Mouse (Mus musculus) layer of hippocampus, adult 18-20 months (tissue): ENCODE data around the gene Psmb3. TPM values are rescaled to one million over a fixed set of nuclear protein-coding genes. Genes with fewer than 3 reads are reported as not detected.
"Not testable (repeated sequence)": the region's sequence is repeated elsewhere in the genome, so short reads cannot be mapped to it uniquely, and the experiment has no call there.

Experiments
- DNase-seq, 2 experiments: peaks; one replicate each; pipeline ENCODE4 v3.0.0; 2022; ENCODE audit warnings: low spot score in 2 of 2
- long read RNA-seq: library from polyadenylated mRNA; stranded (forward); transcript quantifications from one replicate; pipeline ENCODE4 v2.0.0, GENCODE M21; 2021
- total RNA-seq, 2 experiments: library from RNA; stranded (reverse); gene quantifications; 2 replicates each; pipeline ENCODE4 v1.2.3; 2021

Psmb3 gene
- 100 to 1,000 TPM; 124 to 128 TPM for total RNA-seq
- long read RNA-seq, transcript Psmb3-201 (6 exons, 766 nt), result major isoform, 59 of 68 reads
- long read RNA-seq, partial matches to known transcripts, result 5 of 68 reads
- long read RNA-seq, other reads (novel, unspliced or antisense), result 0 of 68 reads

DNA sequence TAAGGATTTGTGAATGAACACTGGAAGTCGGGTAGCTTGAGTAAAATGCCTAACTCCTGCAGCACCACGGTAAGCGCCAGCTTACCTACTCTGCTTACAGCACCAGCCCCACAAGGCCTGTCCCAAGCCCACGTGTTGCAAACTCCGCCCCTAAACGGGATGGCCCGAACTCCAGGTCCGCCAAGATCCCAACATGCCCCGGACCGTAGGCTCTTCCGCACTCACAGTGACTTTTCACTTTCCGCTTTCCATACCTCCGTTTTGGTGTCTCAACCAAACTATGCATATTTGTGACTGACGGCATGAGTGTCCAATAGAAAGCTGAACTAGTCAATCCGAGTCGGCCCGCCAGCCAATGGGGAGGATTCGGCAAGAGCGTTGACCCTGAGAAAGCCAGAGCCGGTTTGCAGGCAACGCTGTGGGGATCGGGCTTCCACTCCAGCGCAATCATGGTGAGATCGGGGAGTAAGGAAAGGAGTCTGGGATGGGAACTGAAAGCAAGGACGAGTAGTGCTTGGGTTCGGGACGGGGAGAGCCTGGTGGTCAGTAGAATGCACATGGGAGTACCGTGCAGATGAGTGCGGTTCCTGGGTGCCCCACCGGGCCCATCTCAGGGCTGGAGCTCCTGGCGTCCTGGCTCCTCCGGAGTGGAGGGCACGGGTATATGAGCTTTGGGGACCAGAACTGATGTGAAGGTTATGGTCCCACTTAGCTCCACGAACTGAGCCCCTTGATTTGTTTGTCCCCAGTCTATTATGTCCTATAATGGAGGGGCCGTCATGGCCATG lies at the start of gene Psmb3:
Psmb3 (plus strand) TSS at position 361 of the 788 bp plus-strand sequence.
- peak; percentile 99 to 100 for DNase-seq

DNA sequence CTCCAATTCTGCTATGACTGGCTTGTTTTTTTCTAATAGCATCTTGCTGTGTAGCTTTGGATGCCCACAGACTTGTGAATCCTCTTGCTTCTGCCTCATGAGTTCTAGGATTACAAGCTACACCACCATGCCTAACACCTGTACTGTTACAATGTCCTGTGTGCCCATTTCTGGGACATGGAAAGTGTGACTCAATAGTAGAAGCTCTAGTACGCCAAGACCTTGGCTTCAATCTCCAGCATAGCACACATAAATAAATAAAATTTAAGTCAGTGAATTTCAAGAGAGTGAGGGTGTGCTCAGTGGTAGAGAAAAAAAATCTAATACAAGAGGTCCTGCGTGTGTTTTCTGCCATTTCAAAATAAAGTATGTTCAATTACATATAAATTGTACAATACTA lies 49.0 kb upstream of the Psmb3 start:
- DNase-seq, result no peak

DNA sequence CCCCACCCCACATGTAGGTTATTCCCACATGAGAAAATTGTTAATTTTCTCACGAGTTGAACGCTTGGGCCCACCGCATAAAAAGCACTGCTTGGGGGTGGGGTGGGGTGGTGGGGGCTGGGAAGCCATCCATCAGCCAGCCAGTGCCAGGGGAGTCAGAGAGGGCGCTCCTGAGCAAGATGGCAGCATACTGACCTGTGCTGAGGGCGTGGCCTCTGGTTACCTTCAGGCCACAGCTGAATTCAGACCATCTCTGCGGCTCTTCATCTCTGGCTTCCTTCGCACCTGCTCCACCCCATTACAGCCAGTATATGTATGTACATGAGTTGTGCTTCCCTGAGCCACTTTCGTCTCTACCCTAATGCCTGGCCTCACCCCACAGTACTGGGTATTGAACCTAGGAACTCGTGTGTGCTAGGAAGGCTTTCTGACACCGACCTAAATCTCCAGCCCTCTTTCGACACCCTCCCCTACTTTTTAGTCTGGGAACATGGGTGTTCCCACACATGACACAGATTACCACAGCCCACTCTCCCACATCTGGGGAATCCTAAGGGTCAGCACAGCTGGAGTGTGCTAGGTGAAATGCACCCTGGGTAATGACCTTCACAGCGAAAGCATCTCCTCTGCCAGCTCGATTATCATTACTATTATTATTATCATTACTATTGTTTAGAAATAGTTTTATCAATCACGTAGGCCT lies 46.8 kb upstream of the Psmb3 start:
- DNase-seq, result no peak

DNA sequence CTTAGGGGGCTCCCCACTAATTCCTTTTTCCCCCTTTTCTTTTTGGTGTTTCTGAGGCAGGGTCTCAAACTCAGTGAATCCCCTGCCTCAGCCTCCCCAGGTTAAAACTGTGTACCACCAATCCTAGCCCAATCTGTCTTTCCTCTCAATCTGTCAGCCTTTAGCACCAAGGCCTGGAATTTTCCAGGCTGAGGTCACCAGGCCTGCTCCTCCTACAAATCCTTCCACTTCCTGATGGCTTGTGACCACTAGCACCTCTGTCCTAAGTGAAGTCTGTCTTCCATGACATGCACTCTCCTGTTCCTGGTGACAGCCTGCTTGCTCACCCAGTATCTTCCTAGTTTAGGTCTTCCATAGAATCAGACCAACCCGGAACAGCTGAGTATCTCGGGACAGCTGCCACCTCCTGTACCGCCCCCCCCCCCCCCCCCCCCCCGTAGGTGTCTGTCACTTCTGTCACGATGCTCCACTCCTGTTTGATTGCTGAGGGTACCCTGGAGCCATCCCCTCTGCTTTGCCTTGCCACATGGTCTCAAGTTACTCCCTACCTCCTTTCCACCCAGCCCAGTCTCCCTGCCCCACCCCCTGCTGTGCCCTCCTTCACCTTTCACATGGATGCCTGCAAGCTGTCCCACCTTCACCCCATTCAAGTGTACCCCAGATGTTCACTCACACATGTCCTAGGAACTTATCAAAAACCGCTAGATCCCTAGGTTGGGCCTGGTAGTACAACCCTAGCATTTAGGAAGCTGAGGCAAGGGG lies 45.8 kb upstream of the Psmb3 start:
- DNase-seq, result no peak

DNA sequence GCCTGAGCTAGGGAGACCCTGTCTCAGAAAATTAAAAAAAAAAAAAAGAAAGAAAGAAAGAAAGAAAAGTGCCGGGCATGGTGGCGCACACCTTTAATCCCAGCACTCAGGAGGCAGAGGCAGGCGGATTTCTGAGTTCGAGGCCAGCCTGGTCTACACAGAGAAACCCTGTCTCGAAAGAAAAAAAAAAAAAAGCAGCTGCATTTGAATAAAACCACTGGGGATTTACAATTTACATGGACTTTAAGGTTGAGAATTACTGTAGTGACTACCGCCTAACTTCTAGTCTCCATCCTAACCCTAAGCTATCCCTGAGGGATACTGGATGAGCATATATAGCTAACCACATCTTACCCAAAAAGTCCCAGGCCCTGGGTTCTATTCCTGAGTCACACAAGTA lies 45.2 kb upstream of the Psmb3 start:
- DNase-seq, result not testable (repeated sequence)

DNA sequence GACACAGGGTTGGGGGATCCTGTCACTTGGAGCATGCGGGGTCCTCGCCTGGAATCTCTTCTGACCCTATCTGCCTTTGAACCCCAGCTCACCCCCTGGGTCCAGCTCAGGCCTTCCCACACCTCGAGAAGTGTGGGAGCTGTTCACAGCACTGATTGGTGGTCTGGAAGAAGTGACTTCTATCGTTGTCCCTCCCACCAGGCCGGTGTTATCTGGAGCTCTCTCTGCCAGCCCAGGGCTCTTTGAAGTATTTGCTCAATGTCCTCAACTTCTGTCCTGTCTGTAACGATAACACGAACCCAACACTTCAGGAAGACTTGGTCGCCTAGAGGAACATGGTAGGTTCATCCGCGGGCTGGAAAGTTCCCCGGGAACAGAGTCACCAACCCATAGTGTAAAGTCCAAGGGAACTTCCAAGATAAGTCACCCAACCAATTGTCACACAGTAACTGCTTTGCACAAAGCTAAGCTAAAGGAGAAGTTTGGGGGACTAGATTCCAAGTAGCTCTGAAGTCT lies 44.4 kb upstream of the Psmb3 start:
- no peak for DNase-seq

DNA sequence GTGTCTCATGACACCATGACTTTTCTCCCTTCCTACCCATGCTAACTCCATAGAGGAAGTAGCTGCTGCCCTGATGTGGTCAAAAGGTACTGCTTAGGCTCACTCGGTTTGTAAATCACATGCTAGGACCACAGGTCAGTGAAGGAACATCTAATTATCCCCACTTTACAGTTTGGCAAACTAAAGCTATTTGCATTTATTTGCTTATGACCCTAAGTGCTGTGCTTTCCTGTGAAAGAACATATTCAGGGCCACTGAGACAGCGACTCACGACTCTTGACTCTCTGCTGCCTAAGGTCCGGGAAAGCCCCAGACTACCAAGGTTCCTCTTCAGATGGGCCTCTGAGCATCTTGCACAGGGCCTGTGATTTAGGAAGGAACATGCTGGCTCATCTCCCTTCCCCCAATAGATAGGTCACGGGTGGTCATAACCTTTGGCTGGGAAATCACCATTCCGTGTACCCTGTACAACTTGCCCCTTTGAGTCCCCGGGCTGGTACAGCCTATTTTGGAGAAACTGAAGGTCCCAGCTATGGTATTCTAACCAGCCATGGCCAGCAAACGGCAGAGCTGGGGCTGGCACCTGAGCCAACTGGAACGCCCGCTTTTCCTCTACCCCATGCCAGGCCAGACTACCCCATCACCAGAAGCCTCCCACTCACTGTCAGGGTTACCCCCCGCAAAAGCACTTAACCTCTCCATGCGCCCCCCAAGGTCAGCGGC lies 43.8 kb upstream of the Psmb3 start:
- DNase-seq, result no peak

DNA sequence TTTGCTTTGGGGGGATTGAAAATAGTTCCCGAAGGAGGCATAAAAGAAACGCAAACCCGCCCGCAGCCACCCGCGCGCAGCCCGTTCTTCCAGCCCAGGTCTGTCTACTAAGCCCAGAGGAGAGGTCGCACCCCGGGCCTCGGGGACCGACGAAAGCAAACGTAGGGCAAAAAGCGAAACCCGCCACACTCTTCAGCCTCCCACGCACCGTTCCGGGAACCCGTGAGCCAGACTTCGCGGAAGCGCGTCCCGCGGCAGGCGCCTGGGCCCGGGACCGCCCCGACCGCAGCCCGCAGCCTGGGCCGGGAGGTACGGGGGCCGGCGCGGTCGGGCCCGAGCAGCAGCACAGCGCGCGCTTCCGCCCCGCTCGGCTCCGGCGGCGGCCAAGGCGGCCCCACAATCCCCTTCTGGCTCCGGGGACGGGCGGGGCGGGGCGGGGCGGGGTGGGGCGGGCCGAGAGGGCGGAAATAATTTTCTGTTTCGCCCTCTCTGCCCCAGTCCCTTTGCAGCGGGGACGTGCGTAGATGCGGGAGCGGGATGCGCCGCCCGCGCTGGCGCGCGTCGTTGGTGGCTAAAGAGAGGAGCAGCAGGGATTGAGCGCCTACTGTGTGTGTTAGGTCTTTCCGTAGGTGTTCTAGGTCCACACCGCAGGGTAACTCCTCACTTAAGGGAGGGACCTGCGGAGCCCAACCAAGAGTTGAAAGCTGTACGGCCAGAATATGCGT lies 43.0 kb upstream of the Psmb3 start:
- peak; percentile 70 to 81 for DNase-seq

DNA sequence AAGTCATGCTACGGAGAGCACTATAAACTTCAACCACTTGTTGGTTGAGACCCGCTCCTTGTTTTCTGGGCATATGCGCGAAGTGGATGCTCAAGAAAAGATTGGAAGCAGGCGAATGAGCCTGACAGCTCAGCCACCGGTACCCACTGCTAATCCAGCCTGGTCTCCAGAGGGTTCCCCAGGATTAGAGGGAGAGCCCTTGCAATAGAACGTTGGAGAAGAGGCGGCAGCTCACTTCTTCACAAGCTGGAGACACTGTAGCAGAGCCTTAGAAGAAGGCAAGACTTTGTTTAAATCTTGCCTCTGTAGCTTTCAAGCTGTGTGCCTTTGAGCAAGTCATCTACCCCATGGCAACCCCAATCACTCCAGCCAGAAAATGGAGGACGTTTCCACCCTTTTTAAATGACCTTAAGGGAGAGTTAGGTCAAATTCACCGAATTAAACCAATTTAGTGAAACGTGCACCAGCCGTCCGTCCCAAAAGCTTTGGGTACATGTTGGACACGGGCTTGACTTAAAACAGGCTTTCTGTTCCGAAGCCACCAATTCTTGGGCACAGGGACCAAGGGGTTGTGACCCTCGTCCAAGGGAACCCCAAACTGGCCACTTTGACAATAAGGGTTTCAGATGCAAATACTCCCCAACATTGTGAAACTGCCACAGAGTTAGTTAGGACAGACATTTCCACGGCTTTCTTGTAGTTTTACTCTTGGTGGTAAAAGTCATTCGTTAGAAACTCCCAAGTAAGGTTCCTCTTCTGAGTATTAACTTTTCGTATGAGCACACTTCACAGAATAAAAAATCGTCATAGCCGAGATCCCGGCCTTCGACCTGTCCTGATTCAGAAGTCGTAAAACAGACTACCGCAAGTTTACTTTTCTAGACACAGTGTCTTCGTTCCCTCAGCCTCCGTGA lies 42.2 kb upstream of the Psmb3 start:
- no peak for DNase-seq

DNA sequence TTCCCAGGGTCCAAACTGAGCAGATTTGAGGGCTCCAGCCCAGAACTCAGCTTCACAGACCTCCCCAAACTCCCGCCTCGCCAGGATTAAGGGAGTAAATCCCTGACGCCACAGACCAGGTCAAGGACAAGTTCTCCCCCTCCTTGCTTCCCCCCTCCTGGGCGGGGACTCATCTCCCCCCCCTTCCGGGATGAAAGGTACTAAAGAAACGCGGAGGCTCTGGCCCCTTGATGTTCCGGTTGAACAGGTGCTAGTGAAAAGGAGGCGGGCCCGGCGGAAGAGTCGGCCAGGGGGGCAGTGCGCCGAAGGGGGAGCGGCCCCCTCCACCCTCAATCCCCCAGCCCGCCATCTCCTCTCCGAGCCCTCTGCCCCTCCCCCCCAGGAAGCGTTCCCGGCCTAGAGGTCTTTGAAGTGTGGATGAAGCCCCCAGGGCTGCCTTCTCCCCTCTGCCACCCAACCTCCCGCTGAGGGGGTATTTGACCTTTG lies 41.5 kb upstream of the Psmb3 start:
- no peak for DNase-seq

DNA sequence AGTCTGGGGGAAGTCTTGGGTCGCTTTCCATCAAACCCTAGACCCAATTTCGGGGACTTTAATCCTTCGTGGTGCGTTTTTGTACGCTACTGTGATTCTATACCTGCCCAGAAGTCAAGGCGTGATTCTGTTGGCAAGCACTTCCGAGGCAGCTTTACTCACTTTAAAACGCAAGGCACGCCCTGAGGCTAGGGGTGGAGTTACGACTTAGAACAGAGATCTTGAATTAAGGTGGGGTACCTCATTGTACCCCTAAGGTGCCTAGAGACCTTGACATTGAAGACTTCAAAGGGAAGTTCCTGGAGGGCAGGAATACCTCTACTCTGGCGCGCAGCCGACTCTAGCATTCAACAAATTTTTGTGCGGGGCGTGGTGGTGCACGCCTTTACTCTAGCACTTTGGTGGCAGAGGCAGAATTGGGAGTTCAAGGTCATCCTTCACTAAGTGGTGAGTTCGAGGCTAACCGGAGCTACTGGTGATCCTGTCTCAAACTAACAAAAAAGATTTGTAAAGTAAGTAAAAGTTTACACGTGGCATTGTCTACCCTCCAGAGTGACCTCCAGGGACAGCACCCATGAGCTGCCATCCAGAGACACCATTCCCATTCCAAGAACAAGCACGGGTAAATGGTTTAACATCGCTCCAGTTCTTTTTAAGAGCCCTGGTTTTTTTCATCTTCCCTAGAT lies 40.8 kb upstream of the Psmb3 start:
- no peak for DNase-seq

DNA sequence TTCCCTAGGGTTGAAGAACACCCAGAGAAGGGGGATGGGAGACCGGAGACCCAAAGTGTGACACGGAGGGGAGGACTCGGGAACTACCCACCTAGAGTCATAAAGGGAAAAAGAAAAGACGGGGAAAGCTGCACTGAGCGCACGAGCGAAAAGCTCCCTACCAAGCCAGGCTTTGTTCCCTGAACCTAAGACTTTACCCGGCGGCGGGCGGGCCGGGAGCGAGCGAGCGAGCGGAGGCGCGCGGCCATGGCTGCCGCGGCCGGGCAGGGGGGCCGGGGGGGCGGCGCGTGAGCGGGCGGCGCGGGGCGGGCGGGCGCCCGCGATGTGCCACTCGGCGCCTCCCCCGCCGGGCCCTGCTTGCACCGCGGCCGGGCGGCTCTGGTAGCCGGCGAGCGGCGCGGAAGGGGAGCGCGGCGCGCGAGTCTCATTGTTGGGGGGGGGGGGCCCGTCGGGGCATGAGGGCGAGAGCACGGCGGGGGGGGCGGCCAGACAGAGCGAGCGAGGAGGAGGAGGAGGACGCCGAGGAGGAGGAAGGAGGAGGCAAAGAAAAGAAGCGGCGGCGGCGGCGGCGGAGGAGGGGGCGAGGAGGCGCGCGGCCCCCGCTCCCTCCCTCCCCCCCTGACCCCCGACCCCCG lies 40.2 kb upstream of the Psmb3 start, which contains the start of gene Mllt6:
Mllt6 (plus strand) TSS at position 522 of the 635 bp plus-strand sequence.
- DNase-seq, result peak in 1 of 2 experiments; percentile 75

DNA sequence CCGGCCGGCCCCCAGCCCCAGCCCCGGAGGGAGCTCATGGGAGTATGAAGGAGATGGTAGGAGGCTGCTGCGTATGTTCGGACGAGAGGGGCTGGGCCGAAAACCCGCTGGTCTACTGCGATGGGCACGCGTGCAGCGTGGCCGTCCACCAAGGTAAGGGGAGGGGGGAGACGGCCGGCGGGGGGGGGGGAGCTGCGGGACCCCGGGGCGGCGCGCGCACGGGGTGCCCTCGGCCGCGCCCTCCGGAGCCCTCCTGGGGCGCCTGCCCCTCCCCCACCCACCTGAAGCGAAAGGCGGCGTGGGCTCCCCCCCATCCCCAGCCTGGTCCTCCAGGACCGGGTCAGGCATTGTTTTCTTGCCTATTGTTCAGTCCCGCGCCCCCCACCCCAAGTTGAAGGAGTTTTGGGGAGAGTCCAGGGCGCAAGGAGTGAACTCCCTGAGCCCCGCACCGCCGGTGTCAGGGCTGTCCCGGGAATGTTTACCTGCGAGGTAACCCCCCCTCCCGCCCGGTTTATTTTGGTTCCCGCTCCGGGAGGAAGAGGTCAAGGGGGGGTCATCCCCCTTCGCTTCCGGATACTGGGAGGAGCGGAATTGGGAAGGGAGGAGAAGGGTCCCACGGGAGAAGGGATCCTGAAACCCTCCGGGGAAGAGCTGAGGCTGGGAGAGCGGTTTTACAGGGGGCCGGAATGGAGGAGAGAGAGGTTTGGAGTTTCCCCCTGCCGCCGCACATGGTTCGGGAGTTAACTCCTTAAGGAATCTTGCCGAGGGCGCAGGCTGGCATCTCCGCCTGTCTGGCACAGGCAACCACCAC lies 39.5 kb upstream of the Psmb3 start:
- no peak for DNase-seq

DNA sequence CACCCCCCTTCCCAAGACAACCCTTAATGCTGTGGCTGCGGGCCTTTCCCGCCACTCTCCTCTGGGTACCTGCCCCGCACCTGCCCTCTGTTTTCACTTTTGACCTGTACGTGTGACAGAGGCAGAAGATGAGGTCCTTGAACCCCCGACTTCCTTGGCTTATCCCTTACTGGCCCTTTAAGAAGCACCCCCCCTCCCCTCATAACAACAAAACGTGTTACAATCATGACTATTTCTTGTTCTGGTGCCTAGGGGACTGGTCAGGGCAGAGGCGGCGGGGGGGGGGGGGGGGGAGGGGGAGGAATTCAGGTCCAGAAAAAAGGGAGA lies 38.9 kb upstream of the Psmb3 start:
- DNase-seq, result no peak

DNA sequence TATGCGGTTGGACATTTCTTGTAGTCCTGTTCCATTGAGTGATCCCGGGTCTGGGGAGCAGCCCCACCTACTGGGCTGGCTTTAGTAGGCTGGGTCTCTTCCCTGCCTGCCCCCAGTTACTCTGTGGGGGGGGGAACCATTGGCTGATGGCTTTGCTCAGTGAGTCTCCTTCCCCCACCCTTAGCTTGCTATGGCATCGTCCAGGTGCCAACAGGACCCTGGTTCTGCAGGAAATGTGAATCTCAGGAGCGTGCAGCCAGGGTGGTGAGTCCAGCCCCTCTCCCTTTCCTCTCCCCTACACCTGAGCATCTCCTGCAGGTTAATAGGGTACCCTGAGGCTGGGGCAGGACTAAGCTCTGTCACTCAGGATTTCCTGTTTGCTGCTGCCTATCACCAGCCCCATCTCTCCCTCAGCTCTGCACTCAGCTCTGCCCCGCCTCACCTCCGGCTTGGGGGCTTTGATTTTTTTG lies 38.4 kb upstream of the Psmb3 start:
- no peak for DNase-seq

DNA sequence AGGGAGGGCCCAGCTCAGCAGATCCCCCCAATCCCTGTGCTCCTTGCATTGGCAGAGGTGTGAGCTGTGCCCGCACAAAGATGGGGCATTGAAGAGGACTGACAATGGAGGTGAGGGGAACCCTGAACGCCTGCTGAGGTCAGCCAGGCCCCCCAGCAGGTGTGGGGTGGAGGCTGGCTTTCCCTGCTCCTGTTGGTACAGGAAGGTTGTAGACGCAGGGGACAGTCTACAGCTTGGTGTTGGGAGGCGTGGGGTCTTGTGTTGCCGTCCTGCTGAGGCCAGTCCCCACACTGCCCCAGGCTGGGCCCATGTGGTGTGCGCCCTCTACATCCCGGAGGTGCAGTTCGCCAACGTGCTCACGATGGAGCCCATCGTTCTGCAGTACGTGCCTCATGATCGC lies 37.8 kb upstream of the Psmb3 start:
- no peak for DNase-seq

DNA sequence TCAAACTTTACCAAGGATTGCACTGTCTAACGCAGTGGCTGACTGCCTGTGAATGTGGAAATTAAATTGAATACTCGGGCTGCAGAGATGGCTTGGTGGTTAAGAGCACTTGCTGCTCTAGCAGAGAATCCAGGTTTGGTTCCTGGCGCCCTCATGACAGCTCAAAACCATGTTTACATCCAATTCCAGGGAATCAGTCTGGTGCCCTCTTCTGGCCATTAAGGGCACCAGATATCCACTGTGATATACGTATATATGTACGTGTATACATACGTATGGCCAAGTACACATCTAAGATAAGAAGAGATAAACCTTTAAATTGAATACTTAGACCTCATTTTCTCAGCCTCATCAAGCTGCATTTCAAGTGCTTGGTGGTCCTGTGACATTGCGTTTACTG lies 37.0 kb upstream of the Psmb3 start:
- DNase-seq, result no peak
